Mouse (Mus musculus): ENCODE measurements around the gene Lrtm1. TPM values are rescaled to one million over a fixed set of nuclear protein-coding genes. Genes with fewer than 3 reads are reported as not detected.

The Lrtm1 gene
- total RNA-seq (2015; ENCODE audit: low replicate concordance), result not detected in 2 replicates
- not detected in 2 replicates for total RNA-seq (2017; ENCODE audit: low replicate concordance)

DNA sequence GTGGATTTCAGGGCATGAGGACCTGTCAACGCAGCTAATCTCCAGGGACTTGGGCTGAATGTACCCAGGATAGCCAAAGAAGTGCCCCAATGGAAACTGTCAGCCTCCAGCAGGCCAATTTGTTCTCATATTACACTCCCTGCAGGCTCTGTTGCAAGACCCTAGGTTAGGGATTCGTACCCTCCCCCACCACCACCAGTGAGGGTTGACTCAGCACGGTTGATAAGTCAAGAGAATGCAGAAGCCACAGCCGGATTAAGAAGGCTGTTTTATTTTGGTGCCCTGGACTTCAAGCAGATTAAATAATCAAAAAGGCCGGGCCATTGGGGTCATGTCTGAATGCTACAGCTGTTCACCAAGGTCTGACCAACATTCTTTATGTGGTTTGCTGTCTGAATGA, at the start of gene Lrtm1:
Gene Lrtm1, plus strand, starts transcription at position 326 of the 400 bp plus-strand sequence.
- no peak for ATAC-seq (replicated peaks; ENCODE audit: low FRiP score, poor library complexity, severe bottlenecking)

GRCm38 (mm10) chr14:28969247-28969646, 48.8 kb upstream of the Lrtm1 start:
- ATAC-seq (replicated peaks; ENCODE audit: low FRiP score, poor library complexity, severe bottlenecking), result no peak

GRCm38 (mm10) chr14:28972620-28973019, 45.4 kb upstream of the Lrtm1 start:
- no peak for ATAC-seq (replicated peaks; ENCODE audit: low FRiP score, poor library complexity, severe bottlenecking)

- ATAC-seq (replicated peaks; ENCODE audit: low FRiP score, poor library complexity, severe bottlenecking), result no peak
These were observed 38.8 kb upstream of the Lrtm1 start for GRCm38 (mm10) chr14:28979230-28979629.

DNA sequence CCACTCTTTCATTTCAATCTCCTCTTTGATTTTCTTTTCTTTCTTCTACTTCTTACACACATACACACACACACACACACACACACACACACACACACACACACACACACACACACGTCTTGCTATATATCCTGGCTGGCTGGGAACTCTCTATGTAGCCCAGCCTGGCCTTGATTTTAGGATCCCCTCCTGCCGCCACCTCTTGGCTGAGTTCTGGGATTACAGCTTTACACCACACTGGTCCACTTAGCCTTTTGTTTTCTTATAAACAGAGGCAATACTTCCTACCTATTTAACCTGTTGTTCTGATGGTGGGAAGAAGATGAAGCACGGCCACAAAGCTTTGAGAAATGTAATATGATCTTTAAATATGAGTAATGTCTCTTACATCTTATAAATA, 37.5 kb upstream of the Lrtm1 start:
- ATAC-seq (replicated peaks; ENCODE audit: low FRiP score, poor library complexity, severe bottlenecking), result no peak

DNA sequence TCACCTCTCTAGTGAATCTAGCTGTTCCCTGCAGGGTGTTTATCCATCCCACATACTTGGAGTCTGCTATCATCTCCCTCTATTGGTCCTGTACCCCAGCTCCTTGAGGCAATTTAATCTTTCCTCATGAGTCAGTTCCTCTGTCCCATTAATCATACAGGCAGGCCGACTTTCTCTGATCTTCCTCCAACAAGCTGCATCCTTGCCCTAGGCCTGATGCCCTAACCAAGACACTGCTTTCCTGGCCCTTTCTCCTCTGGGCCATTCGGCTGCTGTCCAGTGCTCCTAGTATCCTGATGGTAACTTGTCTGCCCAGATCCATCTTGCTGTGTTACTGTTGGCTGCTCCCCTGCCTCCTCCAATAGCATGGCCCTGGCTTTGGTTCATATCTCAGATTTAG, 33.7 kb upstream of the Lrtm1 start:
- ATAC-seq (replicated peaks; ENCODE audit: low FRiP score, poor library complexity, severe bottlenecking), result no peak

DNA sequence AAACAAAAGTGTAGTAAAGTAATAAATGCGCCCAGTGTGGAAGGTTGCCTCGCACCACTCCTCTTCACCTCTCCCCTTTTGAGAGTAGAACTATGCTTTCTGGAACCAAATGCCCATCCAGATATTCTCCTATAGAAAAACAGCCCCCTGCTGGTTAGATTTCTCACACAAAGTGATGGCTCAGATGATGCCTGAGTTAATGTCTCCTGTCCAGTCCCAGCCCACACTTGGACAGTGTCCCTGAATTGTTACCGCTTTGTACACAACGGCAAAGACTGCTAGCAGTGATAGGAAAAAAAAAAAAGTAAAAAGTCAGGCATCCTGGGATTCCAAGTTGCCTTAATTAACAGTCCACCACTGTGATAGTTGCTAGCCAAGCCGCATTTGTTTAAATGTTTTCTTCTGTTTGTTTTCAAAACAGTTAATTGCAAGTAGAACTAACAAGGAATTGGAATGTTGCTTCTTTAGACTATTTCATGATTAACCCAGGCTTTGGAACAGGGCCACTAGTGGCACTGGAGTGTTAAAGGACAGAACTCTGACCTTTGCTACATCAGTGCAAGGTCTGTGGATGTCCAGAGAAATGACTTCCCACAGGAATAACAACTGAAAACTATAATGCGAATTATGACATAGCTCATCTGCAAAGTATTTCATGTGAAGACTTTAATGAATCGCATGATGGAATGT, 29.7 kb upstream of the Lrtm1 start:
- ATAC-seq (replicated peaks; ENCODE audit: low FRiP score, poor library complexity, severe bottlenecking), result no peak

- ATAC-seq (replicated peaks; ENCODE audit: low FRiP score, poor library complexity, severe bottlenecking), result no peak
These were observed 21.4 kb upstream of the Lrtm1 start for GRCm38 (mm10) chr14:28996569-28996968.

DNA sequence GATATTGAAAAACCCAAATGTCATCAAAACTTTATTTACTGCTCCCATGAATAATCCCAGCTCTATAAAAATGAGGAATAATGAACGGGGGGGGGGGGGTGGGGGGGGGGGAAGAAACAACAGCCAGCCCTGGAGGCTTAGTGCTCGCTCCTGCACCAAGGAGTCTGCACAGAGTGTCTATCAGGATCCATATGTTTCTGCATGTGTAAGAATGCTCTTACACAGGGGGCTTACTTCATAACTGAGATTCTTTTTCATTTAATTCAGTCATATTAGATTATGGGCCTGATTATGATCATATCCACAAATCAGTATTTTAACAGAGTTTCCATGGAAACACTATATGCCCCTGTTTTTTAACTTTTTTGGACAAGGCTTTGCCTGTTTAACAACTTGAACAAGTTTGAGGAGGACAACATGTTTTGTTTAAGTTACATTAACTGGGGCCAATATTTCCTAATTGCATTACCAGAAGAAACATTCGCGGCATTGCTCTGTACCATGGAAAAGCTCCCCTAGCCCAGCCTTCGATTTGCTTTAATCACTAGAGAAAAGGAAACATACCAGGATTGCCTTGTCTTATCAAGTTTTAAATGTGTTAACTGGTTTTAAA, 12.7 kb upstream of the Lrtm1 start:
- ATAC-seq (replicated peaks; ENCODE audit: low FRiP score, poor library complexity, severe bottlenecking), result no peak

DNA sequence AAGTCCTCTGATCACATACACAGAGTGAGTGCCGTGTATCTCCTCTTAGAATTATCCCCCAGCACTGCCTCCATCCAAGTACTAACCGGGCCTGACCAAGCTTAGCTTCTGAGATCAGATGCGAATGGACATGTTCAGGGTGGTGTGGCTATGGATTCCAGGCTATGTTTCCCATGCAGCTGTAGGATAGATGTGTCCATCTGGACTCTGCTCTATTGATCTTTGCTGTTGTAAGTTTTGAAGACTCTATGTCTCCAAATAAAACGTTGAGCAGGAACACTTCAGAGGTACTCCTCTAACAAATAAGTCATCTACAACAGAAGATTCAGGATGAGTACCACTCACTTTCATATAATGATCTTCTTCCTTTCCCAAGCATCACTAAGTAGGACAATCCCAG, 8.4 kb upstream of the Lrtm1 start:
- no peak for ATAC-seq (replicated peaks; ENCODE audit: low FRiP score, poor library complexity, severe bottlenecking)

GRCm38 (mm10) chr14:29013161-29013560, 4.8 kb upstream of the Lrtm1 start:
- no peak for ATAC-seq (replicated peaks; ENCODE audit: low FRiP score, poor library complexity, severe bottlenecking)

DNA sequence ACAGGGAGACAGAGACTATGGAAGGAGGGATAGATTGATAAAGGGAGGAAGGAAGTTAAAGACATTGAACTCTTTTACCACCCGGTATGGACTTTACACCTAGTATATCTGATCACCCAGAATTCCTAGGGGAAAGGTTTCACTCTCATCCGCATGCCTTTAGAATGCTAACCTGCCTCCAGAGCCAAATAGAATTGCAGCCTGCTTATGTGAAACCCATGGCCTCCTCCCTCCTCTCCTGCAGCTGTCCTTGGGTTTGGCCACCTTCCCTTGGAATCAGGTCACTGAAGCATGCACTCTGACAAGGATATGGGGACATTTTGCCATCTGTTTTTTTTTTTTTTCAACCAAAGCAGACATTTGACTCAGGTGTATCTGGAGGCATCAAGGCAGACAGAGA, 3.3 kb upstream of the Lrtm1 start:
- no peak for ATAC-seq (replicated peaks; ENCODE audit: low FRiP score, poor library complexity, severe bottlenecking)

- ATAC-seq (replicated peaks; ENCODE audit: low FRiP score, poor library complexity, severe bottlenecking), result no peak
These were observed 2.1 kb upstream of the Lrtm1 start for GRCm38 (mm10) chr14:29015896-29016295.

GRCm38 (mm10) chr14:29018316-29019000, 450 bp downstream of the Lrtm1 start:
- ATAC-seq (replicated peaks; ENCODE audit: low FRiP score, poor library complexity, severe bottlenecking), result no peak

DNA sequence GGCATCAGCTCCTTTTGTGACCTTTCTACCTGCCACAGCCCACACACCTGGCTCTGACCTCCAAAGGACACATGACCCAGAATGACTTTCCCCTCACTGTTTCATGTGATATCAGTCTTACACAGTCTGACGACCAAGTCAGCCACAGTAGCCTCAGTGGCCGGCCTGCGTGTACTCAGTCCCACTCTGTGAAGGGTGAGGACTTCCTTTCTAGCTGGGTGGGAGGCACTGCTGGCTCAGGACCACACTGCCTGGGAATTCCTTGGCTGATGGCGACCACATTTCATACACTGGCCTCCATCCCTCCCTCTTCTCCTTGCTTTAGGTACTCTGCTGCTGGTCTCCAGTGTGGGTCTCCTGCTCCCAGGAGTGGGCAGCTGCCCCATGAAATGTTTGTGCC, 3.3 kb downstream of the Lrtm1 start:
- ATAC-seq (replicated peaks; ENCODE audit: low FRiP score, poor library complexity, severe bottlenecking), result no peak

DNA sequence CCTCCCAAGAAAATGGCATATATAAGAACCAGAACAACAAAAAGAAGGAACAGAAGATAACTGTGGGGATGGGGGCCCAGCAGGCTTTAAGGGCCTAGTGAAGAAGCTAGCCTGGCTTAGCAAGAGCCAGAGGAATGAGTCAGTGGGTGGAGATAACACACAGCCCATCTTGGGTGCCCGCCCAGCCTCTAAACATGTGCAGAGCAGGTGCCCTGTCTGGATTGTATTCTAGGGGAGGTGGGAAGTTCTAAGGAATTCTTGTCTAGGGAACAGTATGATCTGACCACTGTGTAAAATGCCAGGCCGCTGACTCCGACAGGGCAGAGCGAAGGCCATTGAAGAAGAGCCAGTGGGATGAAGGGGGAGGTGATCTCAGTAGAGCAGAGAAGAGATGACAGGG, 5.2 kb downstream of the Lrtm1 start:
- no peak for ATAC-seq (replicated peaks; ENCODE audit: low FRiP score, poor library complexity, severe bottlenecking)

DNA sequence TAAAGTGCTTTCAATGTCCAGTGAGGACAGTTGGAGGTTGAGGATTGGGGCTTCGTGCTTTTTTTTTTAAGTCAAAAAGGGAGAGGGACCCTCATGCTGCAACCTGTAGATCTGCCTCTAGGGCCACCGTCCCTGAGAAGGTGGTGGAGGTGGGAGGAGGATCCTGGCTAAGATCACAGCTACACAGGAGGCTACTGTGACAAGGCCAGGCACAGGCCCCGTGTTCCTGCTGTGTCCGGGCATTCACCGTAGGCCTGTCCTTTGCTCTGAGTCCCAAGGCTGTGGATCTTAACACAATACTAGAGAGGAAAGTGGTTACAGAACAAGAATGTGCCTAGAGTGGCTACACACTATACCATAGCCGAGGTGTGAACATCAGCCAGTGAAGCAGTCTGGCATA, 7.3 kb downstream of the Lrtm1 start:
- ATAC-seq (replicated peaks; ENCODE audit: low FRiP score, poor library complexity, severe bottlenecking), result no peak

- ATAC-seq (replicated peaks; ENCODE audit: low FRiP score, poor library complexity, severe bottlenecking), result no peak
These were observed 9.3 kb downstream of the Lrtm1 start for GRCm38 (mm10) chr14:29027276-29027675.

- ATAC-seq (replicated peaks; ENCODE audit: low FRiP score, poor library complexity, severe bottlenecking), result no peak
These were observed 10.5 kb downstream of the Lrtm1 start for GRCm38 (mm10) chr14:29028391-29029106.

GRCm38 (mm10) chr14:29029107-29029469, 11.1 kb downstream of the Lrtm1 start:
- ATAC-seq (replicated peaks; ENCODE audit: low FRiP score, poor library complexity, severe bottlenecking), result no peak
